Mouse (Mus musculus) forebrain, embryonic 10.5 days (tissue): Measurements from ENCODE around the gene Ngef. TPM values are rescaled to one million over a fixed set of nuclear protein-coding genes. Genes with fewer than 3 reads are reported as not detected.
"Not testable (repeated sequence)": the region's sequence is repeated elsewhere in the genome, so short reads cannot be mapped to it uniquely, and the experiment has no call there.

Experiments
- DNase-seq: peaks from one replicate; pipeline ENCODE4 v3.0.0-alpha.2; 2017; ENCODE audit warnings: low spot score; ENCODE audit errors: extremely low spot score
- H3K27ac ChIP-seq: fragments of 300-500 bp; sonication (generic); 2 replicates; pipeline ENCODE4 v1.5.1; 2016; ENCODE audit warnings: mild to moderate bottlenecking
- H3K27me3 ChIP-seq: fragments of 300-500 bp; sonication (generic); 2 replicates; pipeline ENCODE4 v1.6.1; 2016; ENCODE audit warnings: mild to moderate bottlenecking; ENCODE audit not compliant: poor library complexity, severe bottlenecking
- H3K36me3 ChIP-seq: fragments of 300-500 bp; sonication (generic); replicated peaks from 2 replicates; pipeline ENCODE4 v1.6.1; 2016; ENCODE audit warnings: mild to moderate bottlenecking, moderate library complexity
- H3K4me1 ChIP-seq: fragments of 300-500 bp; sonication (generic); 2 replicates; pipeline ENCODE4 v1.6.1; 2016
- H3K4me3 ChIP-seq: fragments of 300-500 bp; sonication (generic); 2 replicates; pipeline ENCODE4 v1.5.1; 2016; ENCODE audit warnings: mild to moderate bottlenecking, moderate library complexity
- H3K9me3 ChIP-seq: fragments of 300-500 bp; sonication (generic); 2 replicates; pipeline ENCODE4 v1.6.1; 2016; ENCODE audit warnings: mild to moderate bottlenecking, moderate library complexity
- WGBS: fragments of 180-500 bp; shearing (Covaris S2); methylation state at CpG from one replicate; pipeline ENCODE4 v1.1.7; 2016; 5-methylcytosine and 5-hydroxymethylcytosine counted together
- polyA plus RNA-seq: library from polyadenylated mRNA; unstranded; fragments of >200 nt; fragmentation: Nextera tagmentation; extraction: Ambion mirVana; gene quantifications from 2 replicates; pipeline ENCODE4 v1.2.1, GENCODE M21; 2016

The Ngef gene
- polyA plus RNA-seq, 1 experiment from 2014 or later = 3.6 TPM

GRCm38 (mm10) chr1:87505524-87505923 is 68.1 kb downstream of the Ngef start:
- Histone ChIP-seq H3K4me3 (no peak overlapping the region), H3K9me3 (no peaks in the 10 kb centered on the region), H3K36me3 (no peaks in the 10 kb centered on the region), H3K27me3 (peaks cover 38% of the 10 kb centered on the region), H3K27ac (no peak overlapping the region), H3K4me1 (peaks cover 31% of the 10 kb centered on the region)
- 92% methylated on average over 4 of the region's 4 CpGs for WGBS
- no peak for DNase-seq

GRCm38 (mm10) chr1:87493542-87493941 is 80.1 kb downstream of the Ngef start:
- whole genome bisulfite sequencing = 70% methylated on average over 4 of the region's 4 CpGs
- no peaks in the 10 kb centered on the region for H3K36me3 ChIP-seq
- no peaks in the 10 kb centered on the region for H3K27me3 ChIP-seq
- H3K9me3 ChIP-seq = no peaks in the 10 kb centered on the region
- H3K4me1 ChIP-seq = peaks cover 5% of the 10 kb centered on the region; the same call in 1 of the 2 replicates
- no peak overlapping the region for H3K27ac ChIP-seq
- no peak overlapping the region for H3K4me3 ChIP-seq
- DNase-seq = no peak

GRCm38 (mm10) chr1:87492285-87492684 is 81.4 kb downstream of the Ngef start:
- H3K27me3 ChIP-seq = no peaks in the 10 kb centered on the region
- H3K36me3 ChIP-seq = no peaks in the 10 kb centered on the region
- WGBS = 95% methylated on average over 3 of the region's 3 CpGs
- H3K27ac ChIP-seq = no peak overlapping the region
- DNase-seq = no peak
- H3K4me3 ChIP-seq = no peak overlapping the region
- H3K4me1 ChIP-seq = peaks cover 5% of the 10 kb centered on the region; the same call in 1 of the 2 replicates
- H3K9me3 ChIP-seq = no peaks in the 10 kb centered on the region

GRCm38 (mm10) chr1:87486386-87486785 is 87.3 kb downstream of the Ngef start:
- Histone ChIP-seq H3K4me3 (no peak overlapping the region), H3K27me3 (no peaks in the 10 kb centered on the region), H3K36me3 (no peaks in the 10 kb centered on the region), H3K9me3 (no peaks in the 10 kb centered on the region), H3K27ac (no peak overlapping the region), H3K4me1 (no peaks in the 10 kb centered on the region)
- 84% methylated on average over 6 of the region's 6 CpGs for WGBS
- DNase-seq = no peak

GRCm38 (mm10) chr1:87482546-87482945 is 91.1 kb downstream of the Ngef start:
- H3K36me3 ChIP-seq = no peaks in the 10 kb centered on the region
- H3K27ac ChIP-seq = no peak overlapping the region
- DNase-seq = no peak
- WGBS = 89% methylated on average over 4 of the region's 4 CpGs
- H3K4me3 ChIP-seq = no peak overlapping the region
- no peaks in the 10 kb centered on the region for H3K9me3 ChIP-seq
- H3K4me1 ChIP-seq = no peaks in the 10 kb centered on the region
- H3K27me3 ChIP-seq = peaks cover 2% of the 10 kb centered on the region; the same call in 1 of the 2 replicates

- no peaks in the 10 kb centered on the region for H3K36me3 ChIP-seq
- H3K4me1 ChIP-seq = peaks cover 14% of the 10 kb centered on the region
- no peaks in the 10 kb centered on the region for H3K9me3 ChIP-seq
- H3K27ac ChIP-seq = peak overlapping the region; percentile 80
- DNase-seq = peak; percentile 29
- H3K4me3 ChIP-seq = peak overlapping the region; percentile 53
- 3% methylated on average over 42 of the region's 42 CpGs for WGBS
- peaks cover 65% of the 10 kb centered on the region for H3K27me3 ChIP-seq
These were observed 98.4 kb downstream of the Ngef start for GRCm38 (mm10) chr1:87475076-87475895.

GRCm38 (mm10) chr1:87472576-87472975 is 101.1 kb downstream of the Ngef start:
- WGBS = 87% methylated on average over 7 of the region's 7 CpGs
- H3K27ac ChIP-seq = no peak overlapping the region
- H3K36me3 ChIP-seq = no peaks in the 10 kb centered on the region
- H3K4me3 ChIP-seq = no peak overlapping the region
- DNase-seq = no peak
- H3K9me3 ChIP-seq = no peaks in the 10 kb centered on the region
- peaks cover 66% of the 10 kb centered on the region for H3K27me3 ChIP-seq
- peaks cover 18% of the 10 kb centered on the region for H3K4me1 ChIP-seq

GRCm38 (mm10) chr1:87471914-87472313 is 101.8 kb downstream of the Ngef start:
- H3K4me1 ChIP-seq = peaks cover 18% of the 10 kb centered on the region
- peaks cover 59% of the 10 kb centered on the region for H3K27me3 ChIP-seq
- H3K27ac ChIP-seq = no peak overlapping the region
- H3K36me3 ChIP-seq = no peaks in the 10 kb centered on the region
- no peak for DNase-seq
- no peak overlapping the region for H3K4me3 ChIP-seq
- 80% methylated on average over 7 of the region's 7 CpGs for WGBS
- H3K9me3 ChIP-seq = no peaks in the 10 kb centered on the region

- DNase-seq, H3K4me3 ChIP-seq, H3K9me3 ChIP-seq, H3K4me1 ChIP-seq, H3K27ac ChIP-seq, H3K36me3 ChIP-seq: not testable (repeated sequence)
- WGBS = 43% methylated on average over 9 of the region's 10 CpGs
- H3K27me3 ChIP-seq = peaks cover 40% of the 10 kb centered on the region
These were observed 103.7 kb downstream of the Ngef start, which contains the start of gene Snorc for GRCm38 (mm10) chr1:87469971-87470370. Snorc (plus strand) TSS chr1:87470271.

GRCm38 (mm10) chr1:87468321-87468720 is 105.3 kb downstream of the Ngef start:
- Histone ChIP-seq H3K9me3 (no peaks in the 10 kb centered on the region), H3K4me3 (no peak overlapping the region), H3K36me3 (no peaks in the 10 kb centered on the region), H3K27me3 (peaks cover 26% of the 10 kb centered on the region; the same call in 1 of the 2 replicates), H3K27ac (no peak overlapping the region), H3K4me1 (peaks cover 5% of the 10 kb centered on the region; the same call in 1 of the 2 replicates)
- DNase-seq = no peak
- 83% methylated on average over 6 of the region's 6 CpGs for WGBS

GRCm38 (mm10) chr1:87467469-87467868 is 106.2 kb downstream of the Ngef start:
- Histone ChIP-seq H3K36me3 (no peaks in the 10 kb centered on the region), H3K4me1 (peaks cover 5% of the 10 kb centered on the region; the same call in 1 of the 2 replicates), H3K27ac (no peak overlapping the region), H3K9me3 (no peaks in the 10 kb centered on the region), H3K27me3 (peaks cover 22% of the 10 kb centered on the region; the same call in 1 of the 2 replicates), H3K4me3 (no peak overlapping the region)
- DNase-seq = no peak
- 85% methylated on average over 9 of the region's 9 CpGs for WGBS

GRCm38 (mm10) chr1:87459856-87460255 is 113.8 kb downstream of the Ngef start:
- H3K9me3 ChIP-seq, H3K27ac ChIP-seq, H3K4me1 ChIP-seq, H3K4me3 ChIP-seq, DNase-seq, H3K27me3 ChIP-seq, H3K36me3 ChIP-seq: not testable (repeated sequence)
- 88% methylated on average over 7 of the region's 7 CpGs for WGBS

GRCm38 (mm10) chr1:87458045-87458444 is 115.6 kb downstream of the Ngef start:
- Histone ChIP-seq H3K4me3 (no peak overlapping the region), H3K9me3 (no peaks in the 10 kb centered on the region), H3K4me1 (no peaks in the 10 kb centered on the region), H3K36me3 (no peaks in the 10 kb centered on the region), H3K27me3 (no peaks in the 10 kb centered on the region), H3K27ac (no peak overlapping the region)
- DNase-seq = no peak
- 93% methylated on average over 4 of the region's 4 CpGs for WGBS
